Mouse (Mus musculus): ENCODE results near the gene Stam2. TPM values are rescaled to one million over a fixed set of nuclear protein-coding genes. Genes with fewer than 3 reads are reported as not detected.

Stam2 gene
- total RNA-seq, 2 experiments from 2014 or later = 23.3 to 23.4 TPM

DNA sequence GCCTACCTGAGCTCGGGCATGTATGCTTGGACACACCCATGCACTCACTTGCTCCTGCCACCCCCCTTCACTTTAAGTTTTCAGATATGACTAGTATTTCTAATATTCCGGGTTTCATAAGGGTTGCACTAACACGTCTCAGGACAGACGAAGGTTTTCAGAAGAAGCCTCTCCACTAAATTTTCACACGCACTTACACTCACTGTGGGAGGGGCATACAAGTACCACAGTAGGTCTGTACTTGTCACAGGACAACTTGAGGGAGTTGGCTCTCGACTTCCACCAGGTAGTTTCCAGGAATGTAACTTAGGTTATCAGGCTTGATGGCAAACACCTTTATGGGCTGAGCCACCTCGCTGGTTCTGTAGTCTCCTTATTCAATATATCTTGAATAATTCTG is 8.4 kb downstream of the Stam2 start:
- DNase-seq = no peak
- intact Hi-C loops (cut with DNase I) = no loop called here

DNA sequence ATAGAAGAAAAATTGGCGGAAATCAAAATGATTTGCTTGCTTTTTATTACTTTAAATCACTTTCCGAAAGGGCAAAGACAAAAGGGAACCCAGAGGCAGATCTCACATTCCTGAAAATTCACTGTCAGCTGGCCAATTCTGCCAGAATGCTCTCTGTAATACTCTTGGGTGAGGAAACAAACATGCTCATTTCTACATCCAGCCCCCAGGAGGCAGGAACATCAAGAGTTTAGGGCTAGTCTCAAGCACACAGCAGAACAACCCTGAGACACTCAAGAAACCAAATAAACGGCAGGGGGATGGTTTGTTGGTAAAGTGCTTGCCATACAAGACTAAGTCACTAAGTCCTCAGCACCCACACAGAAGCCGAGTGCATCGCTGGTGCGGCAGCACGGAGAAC is 9.5 kb downstream of the Stam2 start:
- intact Hi-C loops (cut with DNase I) = no loop called here
- DNase-seq = no peak

DNA sequence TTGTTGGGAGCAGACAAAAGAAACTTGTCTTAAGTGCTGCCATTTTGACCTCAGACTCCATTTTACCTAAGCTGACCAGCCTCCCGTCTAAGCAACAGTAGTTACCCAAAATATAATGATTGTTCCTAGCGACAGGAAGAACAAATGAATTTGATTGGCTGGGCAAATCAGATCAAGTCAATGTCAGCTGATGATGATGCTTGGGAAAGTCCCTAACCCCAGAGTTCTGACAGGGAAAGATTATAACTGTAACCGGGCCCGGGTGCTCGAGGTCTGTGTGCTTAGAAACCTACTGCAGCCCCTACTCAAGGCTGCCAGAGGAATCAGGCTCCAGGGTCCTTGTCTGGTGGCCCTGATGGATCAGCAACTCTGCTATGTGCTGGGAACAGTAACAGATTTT is 10.1 kb downstream of the Stam2 start:
- intact Hi-C loops (cut with DNase I) = no loop called here
- no peak for DNase-seq

DNA sequence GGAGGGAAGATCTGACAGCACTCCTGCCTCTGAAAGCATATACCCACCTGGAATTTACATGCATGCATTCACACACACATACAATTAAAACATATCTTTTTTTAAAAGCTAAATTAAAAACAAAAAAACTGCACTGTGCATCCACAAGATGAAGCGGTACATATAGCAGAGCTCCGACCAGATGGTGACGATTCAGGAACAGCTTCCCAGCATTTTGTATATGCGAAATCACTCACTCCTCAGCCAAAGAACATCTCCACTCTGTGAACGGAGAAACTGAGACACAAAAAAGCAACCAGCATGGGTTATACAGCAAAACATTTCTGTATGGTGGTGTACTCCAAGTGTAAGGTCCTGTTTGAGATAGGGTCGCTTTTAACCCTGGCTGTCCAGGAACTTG is 11.2 kb downstream of the Stam2 start:
- intact Hi-C loops (cut with DNase I) = no loop called here
- DNase-seq = no peak

DNA sequence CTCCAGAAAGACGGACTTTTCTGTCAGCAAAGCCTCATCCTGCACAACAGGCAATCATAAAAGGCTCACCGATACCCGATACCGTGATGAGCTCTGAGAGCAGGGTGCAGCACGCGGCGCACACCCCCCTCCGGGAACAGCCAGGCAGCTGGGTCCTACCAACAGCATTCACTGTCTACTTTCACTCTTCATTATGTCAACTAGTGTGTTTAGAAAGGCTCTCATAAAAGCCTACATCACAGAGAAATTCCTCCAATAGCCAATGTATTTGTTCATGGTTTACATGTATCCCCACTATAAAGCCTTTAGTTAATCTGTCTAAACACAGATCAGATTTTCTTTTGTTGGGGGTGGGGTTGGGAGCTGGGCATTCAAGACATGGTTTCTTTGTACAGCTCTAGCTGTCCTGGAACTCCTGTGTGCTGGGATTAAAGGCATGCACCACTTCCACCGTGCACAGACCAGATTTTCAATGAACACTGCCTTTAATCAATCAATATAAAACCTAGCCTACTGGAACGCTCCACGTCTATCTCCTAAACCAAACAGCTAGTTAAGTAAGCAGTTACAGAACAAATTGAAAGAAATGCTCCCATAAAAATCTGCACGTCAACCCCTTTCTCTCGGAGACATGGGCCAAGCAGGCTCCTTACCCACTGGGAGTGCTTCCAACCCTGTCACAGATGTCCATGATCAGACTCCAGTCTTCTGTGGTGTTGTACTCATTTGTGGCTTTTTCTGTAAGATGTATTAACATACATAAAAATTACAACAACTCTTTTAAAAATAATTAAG is 21.7 kb downstream of the Stam2 start:
- no peak for DNase-seq
- intact Hi-C loops (cut with DNase I) = no loop called here

DNA sequence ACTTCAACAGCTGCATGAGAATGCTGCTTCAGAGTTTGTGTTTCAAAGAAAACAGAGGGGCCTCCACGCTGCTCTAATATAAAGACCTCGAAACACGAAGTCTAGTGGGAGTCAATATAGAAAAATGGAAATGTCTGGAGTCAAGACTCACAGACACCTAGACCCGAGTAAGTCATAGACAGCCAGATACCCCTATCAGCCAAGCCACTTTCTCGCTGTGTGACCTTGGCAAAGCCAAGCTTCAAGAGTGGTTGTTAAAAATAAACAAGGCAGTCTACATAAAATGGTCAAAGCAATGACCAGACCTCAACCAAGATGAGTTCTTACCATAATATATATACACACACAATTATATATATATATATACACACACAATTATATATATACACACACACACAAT is 25.0 kb downstream of the Stam2 start:
- intact Hi-C loops (cut with DNase I) = no loop called here
- no peak for DNase-seq

DNA sequence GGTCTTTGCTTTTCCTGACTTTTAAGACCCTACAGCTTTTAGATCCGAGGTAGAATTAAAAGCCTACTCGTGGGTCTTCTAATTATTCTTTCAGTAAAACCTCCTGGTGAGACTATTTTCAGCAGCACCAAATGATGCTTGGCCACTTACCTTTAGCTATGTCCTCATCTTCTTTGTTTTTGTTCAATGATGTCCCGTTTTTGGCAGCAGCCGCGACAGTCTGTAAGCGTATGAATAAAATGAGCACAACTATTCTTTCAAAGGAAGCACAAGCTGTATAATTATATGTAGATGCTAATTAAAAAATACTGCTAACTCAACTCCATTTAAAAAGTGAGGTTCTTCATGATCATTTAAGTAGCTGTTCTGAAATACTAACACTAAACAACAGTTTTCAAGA is 26.5 kb downstream of the Stam2 start:
- intact Hi-C loops (cut with DNase I) = no loop called here
- no peak for DNase-seq

DNA sequence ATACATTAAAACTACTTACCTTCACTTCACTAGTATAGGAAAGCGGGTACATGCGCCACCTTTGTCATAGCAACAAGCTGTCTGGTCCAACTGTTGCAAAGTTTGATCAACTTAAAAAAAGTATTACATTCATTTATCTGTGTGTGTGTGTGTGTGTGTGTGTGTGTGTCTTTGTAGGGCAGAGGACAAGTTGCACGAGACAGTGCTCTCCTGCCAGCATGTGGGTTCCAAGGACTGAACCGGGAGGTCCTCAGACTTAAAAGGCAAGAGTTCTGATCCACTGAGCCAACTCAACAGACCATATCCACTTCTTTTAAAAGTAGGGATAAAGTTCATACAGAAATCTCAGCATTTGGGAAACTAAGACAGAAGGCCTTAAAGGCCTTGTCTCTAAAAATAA is 28.0 kb downstream of the Stam2 start:
- no peak for DNase-seq
- intact Hi-C loops (cut with DNase I) = no loop called here

DNA sequence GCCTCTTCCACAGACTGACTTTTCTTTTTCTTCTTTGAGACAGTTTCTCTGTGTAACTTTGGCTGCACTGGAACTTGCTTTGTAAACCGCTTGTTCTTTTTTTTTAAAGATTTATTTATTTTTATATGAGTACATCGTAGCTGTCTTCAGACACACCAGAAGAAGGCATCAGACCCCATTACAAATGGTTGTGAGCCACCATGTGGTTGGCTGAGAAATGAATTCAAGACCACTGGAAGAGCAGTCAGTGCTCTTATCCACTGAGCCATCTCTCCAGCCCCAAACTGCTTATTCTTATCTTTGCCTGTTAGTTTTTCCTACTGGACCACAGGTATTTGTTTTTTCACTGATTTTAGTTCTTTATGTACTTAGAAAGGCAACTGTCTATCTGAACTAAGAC is 31.3 kb downstream of the Stam2 start:
- intact Hi-C loops (cut with DNase I) = no loop called here

DNA sequence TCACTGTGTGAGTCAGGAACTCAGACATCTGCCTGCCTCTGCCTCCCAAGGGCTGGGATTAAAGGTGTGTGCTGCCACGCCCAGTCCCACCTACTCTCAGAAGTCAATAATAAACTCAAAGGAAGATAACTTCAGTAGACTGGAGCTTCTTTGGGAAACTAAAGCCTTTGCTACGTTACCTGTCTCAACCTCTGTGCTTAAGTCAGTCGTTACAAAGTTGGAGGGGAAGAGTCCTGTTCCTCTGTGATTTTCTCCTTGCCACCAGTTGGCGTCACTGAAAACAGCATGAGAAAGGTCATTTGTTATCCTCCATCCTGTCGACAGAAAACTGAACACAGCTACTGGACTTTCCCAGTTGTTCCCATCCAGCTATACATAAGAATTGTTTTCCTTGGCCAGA is 32.7 kb downstream of the Stam2 start:
- intact Hi-C loops (cut with DNase I) = no loop called here
- no peak for DNase-seq

More for the DNA sequence above, 31.3 kb downstream of the Stam2 start:
- DNase-seq = no peak

DNA sequence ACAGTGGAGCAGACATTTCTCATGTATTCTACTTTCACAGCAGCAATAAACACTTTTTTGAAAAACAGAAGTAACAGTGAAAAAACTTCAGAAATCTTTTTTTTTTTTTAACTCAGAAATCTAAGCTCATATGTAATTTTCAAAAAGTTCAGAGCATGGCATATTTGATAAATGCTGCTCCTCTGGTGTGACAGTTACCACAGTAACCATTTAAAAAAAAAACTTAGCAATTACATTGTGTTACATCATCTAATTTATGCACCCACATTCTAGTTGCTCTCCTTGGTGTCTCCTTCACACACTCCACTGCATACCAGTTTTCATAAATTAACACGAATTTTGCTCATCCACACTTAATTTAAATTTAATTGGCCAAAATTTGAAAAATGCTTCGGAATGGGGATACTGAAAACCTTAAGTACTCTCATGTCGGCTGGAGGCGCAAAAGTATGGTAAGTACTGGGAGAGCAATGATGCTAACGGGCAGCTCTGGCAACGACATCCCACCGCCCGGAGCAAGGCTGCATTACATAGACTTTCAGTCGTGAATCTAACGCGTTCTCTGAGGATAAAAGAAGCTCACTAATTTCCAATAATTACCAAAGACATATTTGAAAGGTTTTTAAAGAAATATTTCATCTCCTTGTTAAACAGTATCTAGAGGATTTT is 40.6 kb downstream of the Stam2 start:
- DNase-seq = no peak
- intact Hi-C loops (cut with DNase I) = no loop called here

DNA sequence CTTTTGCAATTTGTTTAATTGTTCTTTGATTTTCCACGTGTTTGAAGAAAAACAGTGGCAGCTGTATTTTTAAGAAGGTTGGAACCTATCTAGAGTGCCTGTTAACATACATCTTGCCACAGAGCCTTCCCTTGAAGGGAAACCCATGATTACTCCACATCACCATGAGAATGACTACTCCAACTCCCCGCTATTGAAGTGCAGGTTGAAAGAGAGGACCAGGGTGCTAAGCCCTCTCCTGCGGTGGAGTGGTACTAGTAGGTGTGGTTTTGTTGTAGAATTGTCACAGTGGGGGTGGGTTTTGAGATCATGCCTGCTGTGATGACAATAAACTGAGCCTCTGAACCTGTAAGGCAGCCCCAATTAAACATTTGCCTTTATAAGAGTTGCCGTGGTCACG is 41.7 kb downstream of the Stam2 start:
- intact Hi-C loops (cut with DNase I) = no loop called here

DNA sequence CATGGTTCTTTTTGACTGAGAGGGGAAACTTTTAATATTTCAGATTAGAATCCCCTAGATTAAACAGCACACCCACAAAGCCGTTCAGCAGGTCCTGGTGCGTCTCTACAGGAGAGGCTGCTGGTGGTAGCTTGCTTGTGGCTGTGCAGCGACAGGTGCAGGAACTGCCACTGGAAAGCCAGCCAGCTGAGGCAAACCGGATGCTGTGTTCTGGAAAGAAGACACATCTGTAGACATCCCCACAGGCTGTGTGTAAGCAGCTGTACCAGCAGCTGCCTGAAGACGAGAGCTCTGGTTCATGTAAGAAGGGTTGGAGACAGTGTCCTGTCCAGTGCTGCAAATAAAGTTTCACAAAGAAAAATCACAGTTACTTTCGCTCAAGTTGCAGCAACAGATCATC is 47.5 kb downstream of the Stam2 start:
- intact Hi-C loops (cut with DNase I) = loop anchor here (5.0 kb wide), 1 partner anchor 62 kb away; no protein-coding TSS in a partner anchor
- peak in 1 of 2 experiments; percentile 10 for DNase-seq

More for the DNA sequence above, 41.7 kb downstream of the Stam2 start:
- DNase-seq = no peak

DNA sequence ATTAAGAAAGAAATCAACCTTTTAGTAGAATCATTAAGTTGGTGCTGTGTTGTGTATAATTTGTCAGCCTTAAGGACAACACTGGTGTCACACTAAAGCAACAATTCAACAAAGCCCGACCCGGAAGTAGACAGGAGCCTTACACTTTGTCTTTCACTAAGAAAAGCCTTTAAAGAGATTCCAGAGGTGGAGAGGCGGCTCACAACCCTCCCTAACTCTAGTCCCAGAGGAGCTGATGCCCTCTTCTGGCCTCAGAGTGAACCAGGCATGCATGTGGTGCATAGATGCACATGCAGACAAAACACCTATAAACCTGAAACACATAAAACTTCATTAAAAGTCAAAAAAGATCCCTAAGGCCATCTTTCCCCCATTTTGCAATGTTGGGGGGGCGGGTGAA is 50.3 kb downstream of the Stam2 start:
- no peak for DNase-seq

DNA sequence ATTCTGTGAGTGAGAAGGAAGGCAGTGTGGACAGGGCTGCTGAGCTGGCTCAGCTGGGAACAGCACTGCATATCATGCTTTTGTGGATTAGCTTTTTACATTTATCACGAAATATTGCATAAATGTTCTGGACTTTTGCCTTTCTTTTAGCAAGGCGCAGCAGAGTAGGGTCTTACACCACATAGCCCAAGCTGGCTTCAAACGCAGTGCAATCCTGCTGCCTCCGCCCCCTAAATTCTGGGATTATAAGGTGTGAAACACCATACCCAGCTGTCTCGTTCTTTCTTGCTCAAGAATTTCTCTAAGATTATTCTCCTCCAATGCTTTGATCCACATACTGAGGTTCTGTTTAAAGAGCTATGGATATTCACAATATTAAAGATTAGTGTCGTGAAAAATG is 55.5 kb downstream of the Stam2 start:
- no peak for DNase-seq
- intact Hi-C loops (cut with DNase I) = no loop called here

More for the DNA sequence above, 50.3 kb downstream of the Stam2 start:
- intact Hi-C loops (cut with DNase I) = loop anchor here (5.0 kb wide), 1 partner anchor 59 kb away; no protein-coding TSS in a partner anchor

DNA sequence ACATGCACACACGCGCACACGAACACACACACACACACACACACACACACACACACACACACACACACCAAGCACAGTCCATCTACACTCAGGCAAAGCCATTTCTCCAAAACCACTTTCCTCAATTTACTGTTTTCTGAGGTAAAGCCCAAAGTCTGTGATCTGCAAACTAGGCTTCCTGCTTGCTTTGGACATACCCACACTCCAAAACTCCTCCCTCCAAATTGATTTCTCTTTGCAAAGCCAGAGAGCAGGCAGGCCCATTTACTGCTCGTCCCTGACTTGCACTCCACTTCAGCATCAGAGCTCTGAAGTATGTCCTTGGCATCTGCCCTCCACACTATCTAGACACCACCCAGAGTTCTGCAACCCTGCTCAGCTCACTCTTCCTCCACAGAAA is 64.5 kb downstream of the Stam2 start:
- intact Hi-C loops (cut with DNase I) = no loop called here

DNA sequence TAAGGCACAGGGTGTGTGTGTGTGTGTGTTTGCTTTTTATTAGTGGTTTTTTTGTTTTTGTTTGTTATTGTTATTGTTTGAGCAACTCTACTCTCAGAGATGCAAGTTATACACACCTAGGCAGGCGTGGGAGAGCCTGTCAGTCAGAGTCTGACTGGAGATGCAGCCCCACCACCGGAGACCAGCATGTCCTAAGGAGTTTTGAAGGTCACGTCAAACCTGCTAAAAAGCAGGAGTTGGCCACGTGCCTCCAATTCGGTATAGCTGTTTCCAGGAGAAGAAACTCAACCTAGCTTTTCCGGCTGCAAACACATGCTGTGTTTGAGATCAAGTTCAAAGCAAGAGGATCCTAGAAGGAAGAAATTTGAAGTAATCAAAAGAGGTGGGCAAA is 65.2 kb downstream of the Stam2 start:
- DNase-seq = no peak
- intact Hi-C loops (cut with DNase I) = no loop called here

More for the DNA sequence above, 64.5 kb downstream of the Stam2 start:
- no peak for DNase-seq

DNA sequence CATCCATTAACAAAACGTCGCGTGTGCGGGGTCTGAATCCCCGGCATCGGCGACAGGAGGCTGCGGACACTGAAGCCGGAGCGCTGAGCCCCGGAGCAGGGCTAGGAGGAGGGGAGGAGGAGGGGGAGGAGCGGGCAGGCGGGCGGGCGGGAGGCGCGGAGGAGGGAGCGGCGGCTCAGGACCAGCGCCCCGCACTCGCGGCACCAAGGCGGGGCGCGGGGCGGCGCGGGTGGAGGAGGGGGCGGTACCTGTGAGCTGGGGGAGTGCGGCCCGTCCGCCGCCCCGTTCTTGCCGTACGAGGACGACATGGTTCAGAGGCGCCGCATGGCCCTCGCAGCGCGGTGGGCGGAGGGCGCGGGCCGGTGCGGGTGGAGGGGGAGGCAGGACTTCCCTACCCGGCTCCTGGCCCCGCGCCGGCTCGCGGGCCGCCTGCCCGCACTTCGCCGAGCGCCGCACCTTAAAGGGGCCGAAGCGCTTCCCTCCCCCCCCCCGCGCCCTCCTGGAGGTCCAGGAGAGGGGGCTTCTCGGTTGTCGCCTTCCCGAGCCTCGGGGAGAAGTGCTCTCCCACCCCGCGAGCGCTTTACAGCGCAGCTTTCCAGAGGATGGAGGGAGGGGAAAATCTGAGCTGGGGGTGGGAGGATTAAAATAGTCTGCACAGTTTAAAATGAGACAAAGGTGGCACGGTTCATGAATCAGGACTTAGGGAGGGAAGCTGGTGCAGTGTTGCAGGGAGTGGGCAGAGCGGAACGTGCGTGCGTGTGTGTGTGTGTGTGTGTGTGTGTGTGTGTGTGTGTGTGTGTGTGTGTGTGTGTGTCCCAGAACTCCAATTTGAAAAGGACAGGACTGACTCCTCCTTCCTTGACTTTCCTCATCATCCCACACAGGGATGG is 65.8 kb downstream of the Stam2 start, which contains the start of gene Cacnb4:
Gene Cacnb4 (minus strand): TSS at position 809 of the 890 bp plus-strand sequence.
- intact Hi-C loops (cut with DNase I) = no loop called here
- DNase-seq = peak; percentile 51 to 54

DNA sequence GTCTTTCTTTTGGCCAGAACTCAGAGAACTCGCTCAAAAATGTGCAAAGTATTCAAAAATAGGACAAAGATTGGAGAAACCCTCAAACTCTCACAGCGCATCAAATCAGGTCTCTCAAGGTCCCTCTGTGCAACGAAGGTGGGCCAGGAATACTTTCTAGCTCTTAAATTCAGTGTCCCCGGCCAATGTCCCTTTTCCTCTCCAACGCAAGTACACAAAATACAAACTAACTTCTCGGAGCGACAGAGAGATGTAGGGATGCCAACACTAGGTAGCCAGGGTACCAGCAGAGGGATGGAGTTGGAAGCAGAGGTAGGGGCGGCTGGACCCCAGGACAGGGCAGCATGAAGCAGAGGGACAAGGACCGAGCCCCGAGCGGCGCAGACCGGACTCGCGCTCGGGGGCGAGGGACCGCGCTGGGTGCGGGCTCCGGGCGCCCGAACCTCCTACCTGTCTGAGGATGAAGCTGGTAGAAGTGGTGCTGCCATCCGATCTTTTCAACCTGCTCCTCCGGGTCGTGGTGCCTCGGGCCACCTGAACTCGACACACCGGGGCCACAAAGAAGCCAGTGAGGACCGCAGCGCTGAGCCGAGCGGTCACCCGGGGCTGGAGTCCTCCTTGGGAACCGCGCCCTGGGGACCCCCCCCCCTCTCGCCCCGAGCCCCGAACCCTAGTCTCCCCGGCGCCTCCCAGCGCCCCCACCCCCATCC is 66.6 kb downstream of the Stam2 start:
- intact Hi-C loops (cut with DNase I) = no loop called here
- DNase-seq = peak in 1 of 2 experiments; percentile 11

DNA sequence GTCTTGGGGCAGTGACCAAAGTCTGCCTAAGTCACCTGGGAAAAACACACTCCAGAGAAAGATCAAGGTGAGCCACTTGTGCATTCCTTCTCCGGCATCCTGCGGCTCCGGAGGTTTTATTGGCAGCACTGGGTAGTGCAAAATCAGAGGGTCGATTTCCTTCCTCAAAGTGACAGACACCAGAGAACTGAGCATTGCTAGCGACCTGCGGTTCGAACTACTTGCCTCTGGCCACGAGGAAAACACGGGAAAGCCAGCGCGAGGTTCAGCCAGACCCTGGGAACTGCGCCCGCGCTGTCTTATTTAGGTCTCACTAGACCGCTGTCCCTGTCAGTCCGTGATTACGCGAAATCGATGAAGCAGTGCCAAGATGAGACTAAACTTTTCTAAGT is 67.2 kb downstream of the Stam2 start:
- intact Hi-C loops (cut with DNase I) = no loop called here

More for the DNA sequence above, 67.2 kb downstream of the Stam2 start:
- peak; percentile 9 to 19 for DNase-seq
